Mouse (Mus musculus) E14TG2a.4 (cell line): ENCODE data around the gene Pex3.

Experiments
- CTCF ChIP-seq: conservative IDR thresholded peaks from 2 replicates; pipeline ENCODE4 v1.5.1; 2014; ENCODE audit warnings: low read length
- NANOG ChIP-seq: IDR thresholded peaks from 2 replicates; pipeline ENCODE4 v1.6.1; 2014; ENCODE audit warnings: borderline replicate concordance, low read length, mixed read lengths

- TF ChIP-seq CTCF (no peak), NANOG (no peak)
These were observed 53.6 kb downstream of the Pex3 start, which contains the start of gene Fuca2 for GRCm38 (mm10) chr10:13499331-13499730.
